Mouse (Mus musculus) hindbrain, embryonic 13.5 days (tissue): Measurements from ENCODE around the gene Auts2. TPM values are rescaled to one million over a fixed set of nuclear protein-coding genes. Genes with fewer than 3 reads are reported as not detected.

Experiments
- ATAC-seq: fragments of 200-750 bp; cut with Nextera tagmentation; 2 replicates; pipeline ENCODE4 v1.8.0; 2017; ENCODE audit warnings: moderate TSS enrichment; ENCODE audit not compliant: low FRiP score
- H3K27ac ChIP-seq: fragments of 300-500 bp; sonication (generic); 2 replicates; pipeline ENCODE4 v1.5.1; 2015; ENCODE audit warnings: inconsistent platforms, mild to moderate bottlenecking, moderate library complexity
- H3K27me3 ChIP-seq: fragments of 300-500 bp; sonication (generic); 2 replicates; pipeline ENCODE4 v1.6.1; 2015; ENCODE audit warnings: mild to moderate bottlenecking, inconsistent platforms
- H3K36me3 ChIP-seq: fragments of 300-500 bp; sonication (generic); 2 replicates; pipeline ENCODE4 v1.6.1; 2015; ENCODE audit warnings: mild to moderate bottlenecking, inconsistent platforms
- H3K4me1 ChIP-seq: fragments of 300-500 bp; sonication (generic); replicated peaks from 2 replicates; pipeline ENCODE4 v1.6.1; 2015; ENCODE audit warnings: inconsistent platforms
- H3K4me2 ChIP-seq: fragments of 300-500 bp; sonication (generic); 2 replicates; pipeline ENCODE4 v1.6.1; 2015; ENCODE audit warnings: inconsistent platforms, mild to moderate bottlenecking, moderate library complexity
- H3K4me3 ChIP-seq: fragments of 300-500 bp; sonication (generic); 2 replicates; pipeline ENCODE4 v1.5.1; 2015; ENCODE audit warnings: mild to moderate bottlenecking, inconsistent platforms
- H3K9ac ChIP-seq: fragments of 300-500 bp; sonication (generic); 2 replicates; pipeline ENCODE4 v1.6.1; 2015; ENCODE audit warnings: mild to moderate bottlenecking, inconsistent platforms
- H3K9me3 ChIP-seq: fragments of 300-500 bp; sonication (generic); 2 replicates; pipeline ENCODE4 v1.6.1; 2016; ENCODE audit warnings: inconsistent platforms
- WGBS: fragments of 180-500 bp; shearing (Covaris S2); methylation state at CpG from one replicate; pipeline ENCODE4 v1.1.7; 2015; 5-methylcytosine and 5-hydroxymethylcytosine counted together
- polyA plus RNA-seq: library from polyadenylated mRNA; unstranded; fragments of >200 nt; fragmentation: Nextera tagmentation; extraction: Ambion mirVana; gene quantifications from 2 replicates; pipeline ENCODE4 v1.2.1, GENCODE M21; 2015

Gene Auts2
- polyA plus RNA-seq, 1 experiment from 2014 or later: 89.9 TPM

- no peak overlapping the region for H3K4me3 ChIP-seq
- no peaks in the 10 kb centered on the region for H3K9me3 ChIP-seq
- no peaks in the 10 kb centered on the region; the same call in 1 of the 2 replicates for H3K36me3 ChIP-seq
- no peaks in the 10 kb centered on the region for H3K27me3 ChIP-seq
- WGBS: 44% methylated on average over 6 of the region's 6 CpGs
- no peak overlapping the region for H3K4me2 ChIP-seq
- H3K27ac ChIP-seq: peak overlapping the region; percentile 78; the same call in 1 of the 2 replicates
- H3K9ac ChIP-seq: no peak overlapping the region
- H3K4me1 ChIP-seq: peaks cover 12% of the 10 kb centered on the region
- ATAC-seq: no peak
Measured at GRCm38 (mm10) chr5:131749211-131749610, 793.9 kb downstream of the Auts2 start.

GRCm38 (mm10) chr5:131743069-131743468 is 800.1 kb downstream of the Auts2 start:
- H3K9me3 ChIP-seq: no peaks in the 10 kb centered on the region
- H3K4me1 ChIP-seq: peaks cover 25% of the 10 kb centered on the region; the same call in 1 of the 2 replicates
- no peaks in the 10 kb centered on the region; the same call in 1 of the 2 replicates for H3K36me3 ChIP-seq
- no peaks in the 10 kb centered on the region for H3K27me3 ChIP-seq
- no peak overlapping the region for H3K27ac ChIP-seq
- no peak overlapping the region for H3K4me2 ChIP-seq
- no peak overlapping the region for H3K9ac ChIP-seq
- no peak for ATAC-seq
- no peak overlapping the region for H3K4me3 ChIP-seq
- 41% methylated on average over 8 of the region's 8 CpGs for WGBS

DNA sequence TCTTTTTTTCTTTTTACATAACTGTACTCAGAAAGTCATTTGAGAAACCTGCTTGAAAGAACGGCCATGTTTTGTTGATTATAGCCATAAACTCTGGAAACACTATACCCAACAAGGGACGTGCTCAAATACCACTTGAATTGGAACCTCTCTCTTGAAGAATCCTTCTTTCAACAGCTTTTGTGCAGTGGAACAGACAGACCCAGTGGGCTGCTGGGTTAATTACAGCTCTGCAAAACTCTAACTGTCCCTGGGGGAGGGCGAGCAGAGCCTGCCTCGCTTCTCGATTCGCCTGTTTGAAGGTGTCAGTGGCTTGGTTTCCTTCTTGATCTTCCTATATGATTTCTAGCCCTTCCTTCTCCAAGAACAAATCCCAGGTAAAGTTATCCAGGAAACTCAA is 805.7 kb downstream of the Auts2 start:
- Histone ChIP-seq H3K4me1 (peaks cover 27% of the 10 kb centered on the region), H3K4me3 (no peak overlapping the region), H3K36me3 (no peaks in the 10 kb centered on the region), H3K4me2 (no peak overlapping the region), H3K27ac (no peak overlapping the region), H3K9ac (no peak overlapping the region), H3K27me3 (no peaks in the 10 kb centered on the region), H3K9me3 (no peaks in the 10 kb centered on the region)
- 71% methylated on average over 6 of the region's 6 CpGs for WGBS
- no peak for ATAC-seq

- H3K9ac ChIP-seq: no peak overlapping the region
- no peak for ATAC-seq
- no peaks in the 10 kb centered on the region for H3K36me3 ChIP-seq
- H3K4me3 ChIP-seq: no peak overlapping the region
- H3K9me3 ChIP-seq: no peaks in the 10 kb centered on the region
- H3K4me2 ChIP-seq: no peak overlapping the region
- peaks cover 15% of the 10 kb centered on the region for H3K4me1 ChIP-seq
- 7% methylated on average over 5 of the region's 5 CpGs for WGBS
- H3K27me3 ChIP-seq: no peaks in the 10 kb centered on the region
- no peak overlapping the region for H3K27ac ChIP-seq
Measured at GRCm38 (mm10) chr5:131733324-131733660, 809.9 kb downstream of the Auts2 start.

DNA sequence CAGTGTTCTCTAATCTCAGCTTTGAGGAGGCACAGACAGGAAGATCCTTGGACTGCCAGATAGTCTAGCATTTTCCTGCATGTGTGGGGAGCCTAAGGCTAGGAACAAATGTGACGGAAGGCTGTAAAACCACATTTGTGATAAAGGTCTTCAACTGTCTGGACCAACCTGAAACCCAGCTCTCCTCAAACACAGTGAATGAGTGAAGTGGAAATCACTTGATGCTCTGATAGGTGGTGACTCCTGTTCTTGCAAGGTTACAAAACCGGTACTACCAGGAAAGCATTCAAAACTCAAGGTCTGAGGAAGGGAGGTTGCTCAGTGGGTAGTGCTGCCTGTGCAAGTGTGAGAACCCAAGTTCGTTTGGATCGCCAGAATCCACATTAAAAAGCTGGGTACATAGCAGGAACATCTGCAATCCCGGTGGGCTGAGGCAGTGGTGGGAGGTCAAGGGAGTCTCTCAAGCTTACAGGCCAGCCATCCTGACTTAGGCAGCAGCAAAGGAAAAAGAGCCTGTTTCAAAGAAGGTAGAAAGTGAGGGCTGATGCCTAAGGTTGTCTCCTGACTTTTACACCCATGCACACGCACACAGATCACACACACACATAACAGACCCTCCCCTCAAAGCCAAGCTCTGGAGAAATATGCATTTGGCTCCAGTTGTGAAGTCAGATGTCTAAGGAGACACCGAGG is 810.4 kb downstream of the Auts2 start:
- H3K36me3 ChIP-seq: no peaks in the 10 kb centered on the region
- no peak for ATAC-seq
- 0 out of 2 replicates have a peak overlapping the region, but pooled peaks have one; percentile 14 for H3K27ac ChIP-seq
- H3K4me2 ChIP-seq: no peak overlapping the region
- H3K4me3 ChIP-seq: no peak overlapping the region
- 70% methylated on average over 7 of the region's 7 CpGs for WGBS
- no peaks in the 10 kb centered on the region for H3K9me3 ChIP-seq
- no peak overlapping the region for H3K9ac ChIP-seq
- no peaks in the 10 kb centered on the region for H3K27me3 ChIP-seq
- peaks cover 20% of the 10 kb centered on the region for H3K4me1 ChIP-seq

- 90% methylated on average over 4 of the region's 4 CpGs for WGBS
- H3K27me3 ChIP-seq: no peaks in the 10 kb centered on the region
Measured at GRCm38 (mm10) chr5:131729456-131729855, 813.7 kb downstream of the Auts2 start.

DNA sequence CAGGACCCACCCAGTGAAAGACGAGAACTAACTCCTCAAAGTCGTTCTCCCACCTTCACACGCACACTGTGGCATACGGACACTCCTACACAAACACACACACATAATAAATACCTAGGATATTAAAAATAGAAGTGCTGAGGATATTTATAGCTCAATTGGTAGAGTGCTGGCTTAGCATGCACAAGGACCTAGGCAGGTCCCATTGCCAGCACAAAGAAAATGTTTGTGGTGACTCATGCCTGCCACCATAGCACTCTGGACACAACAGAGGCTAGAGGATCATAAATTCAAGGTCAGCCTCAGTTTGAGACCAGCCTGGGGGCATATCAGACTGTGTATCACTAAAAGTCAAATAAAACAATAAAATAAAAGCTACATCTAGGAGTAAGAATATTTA is 815.2 kb downstream of the Auts2 start:
- Histone ChIP-seq H3K4me1 (peaks cover 25% of the 10 kb centered on the region), H3K9me3 (no peaks in the 10 kb centered on the region), H3K27ac (peak overlapping the region; percentile 13; the same call in 1 of the 2 replicates), H3K36me3 (no peaks in the 10 kb centered on the region), H3K4me3 (no peak overlapping the region), H3K9ac (no peak overlapping the region), H3K4me2 (no peak overlapping the region), H3K27me3 (no peaks in the 10 kb centered on the region)
- no peak for ATAC-seq
- 94% methylated on average over 4 of the region's 4 CpGs for WGBS

More at GRCm38 (mm10) chr5:131729456-131729855, 813.7 kb downstream of the Auts2 start:
- no peak for ATAC-seq
- Histone ChIP-seq H3K4me2 (no peak overlapping the region), H3K9ac (no peak overlapping the region), H3K9me3 (no peaks in the 10 kb centered on the region), H3K36me3 (no peaks in the 10 kb centered on the region), H3K4me3 (no peak overlapping the region), H3K27ac (no peak overlapping the region), H3K4me1 (peaks cover 29% of the 10 kb centered on the region)

- 96% methylated on average over 1 of the region's 1 CpGs for WGBS
- H3K4me2 ChIP-seq: no peak overlapping the region
Measured at GRCm38 (mm10) chr5:131724508-131724907, 818.6 kb downstream of the Auts2 start.

GRCm38 (mm10) chr5:131722791-131723190 is 820.4 kb downstream of the Auts2 start:
- H3K4me1 ChIP-seq: peaks cover 58% of the 10 kb centered on the region
- no peak for ATAC-seq
- 29% methylated on average over 6 of the region's 6 CpGs for WGBS

More at GRCm38 (mm10) chr5:131724508-131724907, 818.6 kb downstream of the Auts2 start:
- H3K36me3 ChIP-seq: no peaks in the 10 kb centered on the region
- H3K4me3 ChIP-seq: no peak overlapping the region
- no peak overlapping the region for H3K27ac ChIP-seq
- no peak overlapping the region for H3K9ac ChIP-seq
- ATAC-seq: no peak
- 0 out of 2 replicates have a peak, but pooled peaks cover 2% of the 10 kb centered on the region for H3K27me3 ChIP-seq
- no peaks in the 10 kb centered on the region for H3K9me3 ChIP-seq
- H3K4me1 ChIP-seq: peaks cover 49% of the 10 kb centered on the region

DNA sequence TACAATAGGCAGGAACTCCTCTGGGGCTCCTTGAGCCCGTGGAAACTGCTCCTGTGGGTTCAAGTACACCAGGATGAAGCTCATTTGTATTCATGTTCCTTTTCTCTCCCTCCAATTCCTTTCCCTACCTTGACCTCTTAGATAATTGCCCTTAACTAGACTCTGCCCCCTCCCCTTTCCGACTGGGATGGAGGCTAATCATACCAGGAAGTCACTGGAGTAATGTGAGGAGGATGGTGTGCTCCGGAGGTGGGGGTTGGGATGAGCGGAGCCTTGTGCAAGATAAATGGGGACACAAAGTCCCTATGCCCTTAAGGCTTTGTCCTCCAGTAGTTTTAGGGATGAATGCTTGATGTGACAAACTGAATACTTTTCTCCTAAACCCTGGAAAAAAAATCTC is 820.8 kb downstream of the Auts2 start:
- ATAC-seq: no peak
- 28% methylated on average over 4 of the region's 4 CpGs for WGBS
- H3K9me3 ChIP-seq: no peaks in the 10 kb centered on the region
- no peaks in the 10 kb centered on the region for H3K36me3 ChIP-seq
- H3K27me3 ChIP-seq: 0 out of 2 replicates have a peak, but pooled peaks cover 2% of the 10 kb centered on the region
- H3K4me1 ChIP-seq: peaks cover 62% of the 10 kb centered on the region
- H3K4me3 ChIP-seq: no peak overlapping the region
- H3K27ac ChIP-seq: peak overlapping the region; percentile 74
- no peak overlapping the region for H3K9ac ChIP-seq
- H3K4me2 ChIP-seq: no peak overlapping the region

More at GRCm38 (mm10) chr5:131722791-131723190, 820.4 kb downstream of the Auts2 start:
- H3K9ac ChIP-seq: no peak overlapping the region
- no peaks in the 10 kb centered on the region for H3K9me3 ChIP-seq
- H3K4me3 ChIP-seq: no peak overlapping the region
- H3K27ac ChIP-seq: 0 out of 2 replicates have a peak overlapping the region, but pooled peaks have one; percentile 74
- H3K4me2 ChIP-seq: no peak overlapping the region
- 0 out of 2 replicates have a peak, but pooled peaks cover 2% of the 10 kb centered on the region for H3K27me3 ChIP-seq
- H3K36me3 ChIP-seq: no peaks in the 10 kb centered on the region

DNA sequence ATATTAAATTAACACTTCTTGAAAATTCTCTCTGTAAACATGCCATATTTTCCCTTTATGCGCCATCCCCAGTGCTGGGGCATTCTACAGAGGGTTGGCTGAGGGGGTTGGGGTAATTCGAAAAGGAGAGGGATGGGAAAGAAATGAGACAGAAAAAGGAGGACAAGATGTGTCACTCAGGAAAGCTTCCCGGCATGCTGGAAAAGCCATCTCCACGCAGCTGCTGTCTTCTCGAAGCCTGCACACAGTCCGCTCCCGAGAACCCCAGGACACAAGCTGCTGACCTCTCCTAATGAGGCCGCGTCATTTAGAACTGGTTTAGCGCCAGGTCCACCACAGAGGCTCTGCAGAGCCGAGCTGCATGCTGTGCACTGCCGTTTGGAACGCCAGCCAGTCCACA is 825.1 kb downstream of the Auts2 start:
- peaks cover 63% of the 10 kb centered on the region for H3K4me1 ChIP-seq
- no peaks in the 10 kb centered on the region for H3K9me3 ChIP-seq
- 0 out of 2 replicates have a peak overlapping the region, but pooled peaks have one; percentile 5 for H3K9ac ChIP-seq

DNA sequence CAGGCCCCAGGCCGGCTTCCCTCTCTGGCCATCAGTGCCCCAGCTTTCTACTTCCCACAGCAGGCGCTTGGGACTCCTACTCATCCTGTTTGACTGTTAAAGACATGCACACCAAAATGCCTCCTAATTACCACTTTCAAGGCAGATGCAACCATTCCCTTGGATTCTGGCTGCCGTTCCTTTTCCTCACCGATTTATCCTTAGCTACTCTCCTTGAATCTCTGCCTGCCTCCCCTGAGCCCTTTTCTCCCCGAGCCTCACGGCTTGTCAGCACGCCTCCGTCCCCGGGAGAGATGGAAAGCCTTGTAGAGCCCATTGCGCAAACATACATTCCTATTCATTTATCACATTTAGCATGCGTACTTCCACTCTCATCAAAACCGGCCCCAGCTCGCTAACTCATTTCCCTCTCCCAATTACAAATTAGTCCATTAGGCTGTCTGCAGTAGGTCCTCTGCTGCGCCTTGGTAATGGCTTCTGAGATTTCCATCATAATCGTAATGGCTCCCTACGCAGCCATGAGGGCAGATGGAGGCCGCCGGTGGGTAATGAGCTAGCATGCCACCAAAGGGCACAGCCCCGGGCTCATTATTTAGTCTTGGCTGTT is 825.7 kb downstream of the Auts2 start:
- Histone ChIP-seq H3K27me3 (0 out of 2 replicates have a peak, but pooled peaks cover 2% of the 10 kb centered on the region), H3K9me3 (peaks cover 3% of the 10 kb centered on the region; the same call in 1 of the 2 replicates), H3K4me2 (peak overlapping the region; percentile 11), H3K4me1 (peaks cover 58% of the 10 kb centered on the region), H3K27ac (peak overlapping the region; percentile 89), H3K4me3 (no peak overlapping the region), H3K36me3 (peaks cover 9% of the 10 kb centered on the region), H3K9ac (0 out of 2 replicates have a peak overlapping the region, but pooled peaks have one; percentile 29)
- 42% methylated on average over 19 of the region's 19 CpGs for WGBS
- ATAC-seq: peak; percentile 87

More for the DNA sequence above, 825.1 kb downstream of the Auts2 start:
- ATAC-seq: peak; percentile 30
- Histone ChIP-seq H3K27ac (peak overlapping the region; percentile 89), H3K27me3 (0 out of 2 replicates have a peak, but pooled peaks cover 2% of the 10 kb centered on the region), H3K36me3 (peaks cover 9% of the 10 kb centered on the region), H3K4me2 (no peak overlapping the region), H3K4me3 (no peak overlapping the region)
- WGBS: 29% methylated on average over 13 of the region's 13 CpGs
